Mouse (Mus musculus) erythroblast, embryonic 14.5 days (primary cell): ENCODE measurements at regions not wholly inside any gene's neighbourhood (a gene's known extent, or its start where the extent isn't known, plus 50 kb on each side); places are given as distances from the start of the nearest gene placed in this dataset.

Source experiments
- H3K27me3 ChIP-seq: 2 replicates; pipeline ENCODE4 v1.6.1; 2012; ENCODE audit warnings: inconsistent platforms; ENCODE audit not compliant: control insufficient read depth
- H3K36me3 ChIP-seq: 2 replicates; pipeline ENCODE4 v1.6.1; 2012; ENCODE audit warnings: mild to moderate bottlenecking, inconsistent platforms; ENCODE audit not compliant: control insufficient read depth
- H3K4me1 ChIP-seq: 2 replicates; pipeline ENCODE4 v1.6.1; 2012; ENCODE audit warnings: inconsistent platforms; ENCODE audit not compliant: control insufficient read depth
- H3K4me3 ChIP-seq: replicated peaks from 2 replicates; pipeline ENCODE3; 2012; ENCODE audit warnings: moderate library complexity, mild to moderate bottlenecking, inconsistent platforms
- H3K9me3 ChIP-seq: 2 replicates; pipeline ENCODE4 v1.6.1; 2012; ENCODE audit warnings: low read length, inconsistent platforms, mixed read lengths; ENCODE audit not compliant: control insufficient read depth
- GATA1 ChIP-seq: IDR thresholded peaks from 2 replicates; pipeline ENCODE4 v1.6.1; 2012; ENCODE audit warnings: low read length, inconsistent platforms, mixed read lengths
- TAL1 ChIP-seq: IDR thresholded peaks from 3 replicates; pipeline ENCODE4 v1.6.1; 2012; ENCODE audit warnings: low read length, inconsistent platforms, mixed read lengths

DNA sequence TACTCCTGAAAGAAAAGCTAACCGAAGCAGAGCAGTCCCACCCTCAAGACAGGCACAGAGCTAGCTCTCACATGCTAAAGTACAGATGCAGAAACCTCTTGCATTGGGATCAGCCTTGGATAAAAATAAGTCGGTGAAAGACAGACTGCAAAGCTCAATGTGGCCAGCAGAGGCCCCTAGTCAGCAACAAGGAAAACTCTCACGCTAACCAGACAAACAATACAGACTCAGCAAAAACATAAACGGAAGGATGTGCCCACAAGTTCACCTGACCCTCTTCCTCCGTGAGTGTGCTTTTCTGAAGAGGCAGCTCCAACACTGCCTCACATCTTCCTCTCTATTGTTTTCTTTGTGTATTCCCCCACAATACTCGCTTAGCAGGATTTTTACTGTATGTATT is 77.8 kb downstream of the Rpia start:
- H3K27me3 ChIP-seq: no peaks in the 10 kb centered on the region
- H3K4me3 ChIP-seq: peak overlapping the region; percentile 57
- TF ChIP-seq TAL1 (no peak), GATA1 (no peak)
- H3K36me3 ChIP-seq: no peaks in the 10 kb centered on the region
- H3K9me3 ChIP-seq: no peaks in the 10 kb centered on the region
- H3K4me1 ChIP-seq: peaks cover 46% of the 10 kb centered on the region

DNA sequence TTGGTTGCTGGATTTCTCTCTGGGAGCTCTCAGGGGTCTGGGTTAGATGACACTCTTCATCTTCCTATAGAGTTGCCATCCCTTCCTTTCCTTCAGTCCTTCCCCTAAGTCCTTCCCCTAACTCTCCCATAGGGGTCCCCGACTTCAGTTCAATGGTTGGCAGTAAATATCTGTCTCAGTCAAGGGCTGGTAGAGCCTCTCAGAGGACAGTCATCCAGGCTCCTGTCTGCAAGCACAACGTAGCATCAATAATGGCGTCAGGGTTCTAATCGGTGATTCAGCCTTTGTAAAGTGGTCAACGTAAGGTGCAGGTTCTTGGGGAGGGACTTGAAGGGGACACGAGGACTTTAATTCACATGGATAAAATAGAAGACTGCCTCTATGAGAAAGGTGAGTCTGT is 78.4 kb downstream of the Rpia start:
- Histone ChIP-seq H3K27me3 (no peaks in the 10 kb centered on the region), H3K4me3 (no peak overlapping the region), H3K36me3 (no peaks in the 10 kb centered on the region), H3K9me3 (no peaks in the 10 kb centered on the region), H3K4me1 (peaks cover 50% of the 10 kb centered on the region)
- TF ChIP-seq TAL1 (no peak), GATA1 (no peak)

DNA sequence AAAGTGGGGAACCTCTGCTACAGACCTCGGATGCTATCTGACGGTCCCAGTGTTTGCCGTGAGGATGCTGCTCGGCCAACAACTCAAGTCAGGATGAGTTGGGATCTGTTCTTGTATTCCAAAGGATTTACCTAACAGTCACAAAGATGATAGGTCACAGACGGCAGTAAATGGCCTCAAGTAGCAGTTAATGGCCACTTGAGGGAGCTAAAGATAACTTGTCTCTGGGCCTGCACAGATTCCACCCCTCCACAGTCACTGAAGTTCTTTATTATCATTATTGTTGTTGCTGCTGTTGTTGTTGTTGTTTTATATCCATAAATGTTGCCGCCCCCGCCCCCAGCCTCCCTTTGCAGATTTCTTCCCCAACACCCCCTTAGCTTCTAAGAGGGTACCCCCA is 78.9 kb downstream of the Rpia start:
- Histone ChIP-seq H3K36me3 (no peaks in the 10 kb centered on the region), H3K4me1 (peaks cover 48% of the 10 kb centered on the region), H3K9me3 (no peaks in the 10 kb centered on the region), H3K4me3 (no peak overlapping the region), H3K27me3 (no peaks in the 10 kb centered on the region)
- TF ChIP-seq TAL1 (no peak), GATA1 (no peak)

DNA sequence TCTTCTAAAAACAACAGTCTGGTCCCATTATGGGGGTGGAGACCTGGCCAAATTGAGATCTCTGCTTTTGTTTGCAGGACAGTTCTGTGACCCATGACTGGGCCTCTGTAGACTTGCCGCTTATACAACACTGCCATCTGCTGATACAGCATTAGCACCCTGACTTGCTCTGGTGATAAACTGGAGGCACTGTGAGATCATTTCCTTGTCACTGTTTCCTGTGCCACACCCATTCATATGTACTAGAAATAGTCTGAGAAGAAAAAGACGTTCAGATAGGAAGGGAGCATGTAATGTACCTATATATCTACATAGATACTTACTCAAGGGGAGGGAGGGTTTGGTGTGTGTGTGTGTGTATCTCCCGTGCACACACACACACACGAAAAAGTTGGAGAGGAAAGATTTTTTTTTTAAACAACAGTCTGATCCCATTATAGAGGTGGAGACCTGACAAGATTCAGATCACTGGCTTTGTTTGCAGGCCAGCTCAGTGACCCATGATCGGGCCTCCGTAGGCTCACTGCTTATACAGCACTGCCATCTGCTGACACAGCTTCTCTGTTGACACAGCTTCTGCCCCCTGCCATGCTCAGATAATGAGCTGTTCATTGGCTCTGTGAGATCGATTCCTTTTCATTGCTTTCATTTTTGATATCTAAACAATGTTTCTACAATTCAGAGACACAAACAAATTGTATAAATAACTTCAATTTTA is 82.5 kb downstream of the Rpia start:
- H3K9me3 ChIP-seq: no peaks in the 10 kb centered on the region
- TF ChIP-seq TAL1 (0 out of 3 replicates have a peak, but pooled peaks have one; percentile 23), GATA1 (peak; percentile 21; the same call in 1 of the 2 replicates)
- H3K36me3 ChIP-seq: no peaks in the 10 kb centered on the region
- peak overlapping the region; percentile 39 for H3K4me3 ChIP-seq
- H3K4me1 ChIP-seq: peaks cover 32% of the 10 kb centered on the region
- H3K27me3 ChIP-seq: no peaks in the 10 kb centered on the region

DNA sequence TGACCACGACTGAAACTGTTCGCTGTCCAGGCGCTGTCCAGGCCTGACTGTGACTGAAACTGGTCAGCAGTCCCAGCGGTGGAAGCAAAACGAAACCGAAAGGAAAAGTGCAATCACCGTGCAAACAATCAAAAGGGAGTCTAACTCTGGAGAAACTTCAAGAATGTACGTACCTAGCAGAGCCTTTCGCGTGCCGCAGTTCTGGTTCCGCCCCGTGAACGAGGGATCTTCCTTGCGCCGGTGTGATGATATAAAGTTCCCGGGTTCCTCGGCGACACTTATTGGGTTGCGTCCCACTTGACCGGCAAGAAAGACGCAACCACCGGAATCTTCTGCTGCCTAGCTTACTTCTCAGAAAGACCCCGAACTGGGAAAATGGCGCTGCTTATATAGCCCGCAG is 96.4 kb downstream of the Rpia start:
- Histone ChIP-seq H3K4me1 (no peaks in the 10 kb centered on the region), H3K9me3 (no peaks in the 10 kb centered on the region; the same call in 1 of the 2 replicates), H3K36me3 (no peaks in the 10 kb centered on the region), H3K27me3 (no peaks in the 10 kb centered on the region), H3K4me3 (no peak overlapping the region)
- TF ChIP-seq GATA1 (no peak), TAL1 (no peak)
